Comparison of ENCODE assay signal across 22 mouse cellular contexts in genomic region chr3:79488025-79488424, GRCm38 (mm10).
DNase-seq lines count a peak whose midpoint lies in the region; ATAC-seq and TF ChIP-seq lines count a peak whose summit lies in the region.
"Had no signal": no experiment of that assay in that cellular context is flagged by ENCODE, and none has a peak within 500 bp of the region (broad histone marks: within the 10 kb centered on the region; RNA-seq: fewer than 3 reads in every experiment).

No protein-coding gene starts in this region.

- H3K36me3 ChIP-seq in intestine, embryonic 16.5 days (ENCODE audit: control insufficient read depth, insufficient read depth, low read length): peaks cover 3% of the 10 kb centered on the region; the same call in 1 of the 2 replicates
- peaks cover 16% of the 10 kb centered on the region for H3K36me3 ChIP-seq in liver, embryonic 11.5 days (ENCODE audit: control insufficient read depth, insufficient read depth, low read length)
- peaks cover 52% of the 10 kb centered on the region for H3K36me3 ChIP-seq in liver, postnatal 0 days (replicated peaks; ENCODE audit: insufficient read depth, low read length)

- no peaks in the 10 kb centered on the region for H3K9me3 ChIP-seq in intestine, embryonic 16.5 days (ENCODE audit: control insufficient read depth, low read length)
- no peaks in the 10 kb centered on the region for H3K9me3 ChIP-seq in liver, embryonic 11.5 days (ENCODE audit: control insufficient read depth, low read length)
- H3K9me3 ChIP-seq in liver, postnatal 0 days (ENCODE audit: low read length): no peaks in the 10 kb centered on the region

- no peak overlapping the region for H3K4me2 ChIP-seq in intestine, embryonic 16.5 days (ENCODE audit: low read depth, low read length)
- no peak overlapping the region for H3K4me2 ChIP-seq in liver, embryonic 11.5 days
- H3K4me2 ChIP-seq in liver, postnatal 0 days (ENCODE audit: low read depth, low read length): no peak overlapping the region
- H3K4me2 ChIP-seq: forebrain, embryonic 13.5 days; heart, embryonic 11.5 days; hindbrain, embryonic 13.5 days had no signal

- TF ChIP-seq EP300 in liver, postnatal 0 days (IDR thresholded peaks at IDR 0.05; ENCODE audit: low read depth): no peak

- DNase-seq in Patski (ENCODE audit: low read depth, low spot score) (no peak), ZHBTc4 (ENCODE audit: low read depth, low spot score) (peak; percentile 53)
- DNase-seq in liver, embryonic 11.5 days (ENCODE audit: low spot score): no peak
- no peak for DNase-seq in liver, postnatal 0 days
- DNase-seq in adrenal gland, adult 2 months: no peak
- DNase-seq: adrenal gland, postnatal 10 days; adrenal gland, postnatal 36 days; cerebellum, adult 18-20 months; cerebellum, adult 9-10 months; cerebellum, postnatal 14 days; gastrocnemius, postnatal 10 days; gastrocnemius, postnatal 36 days had no signal

- no peak overlapping the region for H3K4me3 ChIP-seq in intestine, embryonic 16.5 days (ENCODE audit: low read length)
- no peak overlapping the region for H3K4me3 ChIP-seq in liver, embryonic 11.5 days (ENCODE audit: low read depth, low read length)
- no peak overlapping the region for H3K4me3 ChIP-seq in liver, postnatal 0 days (ENCODE audit: low read depth, low read length)
- H3K4me3 ChIP-seq: forebrain, embryonic 10.5 days; forebrain, embryonic 13.5 days; hindbrain, embryonic 10.5 days; hindbrain, embryonic 13.5 days had no signal

- no peak for TF ChIP-seq CTCF in Patski (IDR thresholded peaks at IDR 0.05)
- no peak for TF ChIP-seq CTCF in liver, postnatal 0 days (IDR thresholded peaks at IDR 0.05; ENCODE audit: low read depth)

- no peaks in the 10 kb centered on the region for H3K27me3 ChIP-seq in Patski
- no peaks in the 10 kb centered on the region for H3K27me3 ChIP-seq in intestine, embryonic 16.5 days (replicated peaks; ENCODE audit: control insufficient read depth, insufficient read depth, low read length)
- no peaks in the 10 kb centered on the region for H3K27me3 ChIP-seq in liver, embryonic 11.5 days (replicated peaks; ENCODE audit: control insufficient read depth, insufficient read depth, low read length)
- H3K27me3 ChIP-seq in liver, postnatal 0 days (ENCODE audit: insufficient read depth, low read length): no peaks in the 10 kb centered on the region
- H3K27me3 ChIP-seq: forebrain, embryonic 13.5 days; hindbrain, embryonic 13.5 days had no signal

- ATAC-seq in Patski: peak; percentile 31
- ATAC-seq in intestine, embryonic 16.5 days: peak; percentile 70
- no peak for ATAC-seq in liver, embryonic 11.5 days (replicated peaks; ENCODE audit: low FRiP score)
- ATAC-seq in liver, postnatal 0 days: no peak
- ATAC-seq: activated CD4-positive, CD25-positive, alpha-beta regulatory T cell, adult 4 months; CD4-positive, CD25-positive, alpha-beta regulatory T cell, adult 4 months; forebrain, embryonic 13.5 days; forebrain, embryonic 16.5 days; hindbrain, embryonic 16.5 days had no signal

- no peaks in the 10 kb centered on the region for H3K4me1 ChIP-seq in intestine, embryonic 16.5 days (ENCODE audit: control insufficient read depth, insufficient read depth, low read length)
- H3K4me1 ChIP-seq in liver, embryonic 11.5 days (replicated peaks; ENCODE audit: control insufficient read depth, insufficient read depth, low read length): no peaks in the 10 kb centered on the region
- H3K4me1 ChIP-seq in liver, postnatal 0 days (ENCODE audit: insufficient read depth): no peaks in the 10 kb centered on the region
- H3K4me1 ChIP-seq: forebrain, embryonic 10.5 days; forebrain, embryonic 13.5 days; hindbrain, embryonic 10.5 days; hindbrain, embryonic 13.5 days had no signal

- WGBS in intestine, embryonic 16.5 days: 86% methylated on average over 7 of the region's 7 CpGs
- WGBS in liver, embryonic 11.5 days: 91% methylated on average over 7 of the region's 7 CpGs
- WGBS in liver, postnatal 0 days (ENCODE audit: insufficient replicate concordance): 90% methylated on average over 7 of the region's 7 CpGs

- in situ Hi-C loops in Patski (cut with MboI; ENCODE audit: low pct_unique_long_range_greater_than_20kb): loop anchor here (25.0 kb wide), 1 partner anchor 324 kb away; no protein-coding TSS in a partner anchor

- CTCF ChIA-PET in Patski (lab: Charles Lee): interaction anchor here (1.1 to 2.4 kb wide), 2 partner anchors 10 to 286 kb away, joined by 3 to 6 read pairs; no protein-coding TSS in a partner anchor

- no peak overlapping the region for H3K27ac ChIP-seq in intestine, embryonic 16.5 days (ENCODE audit: low read length)
- no peak overlapping the region for H3K27ac ChIP-seq in liver, embryonic 11.5 days (ENCODE audit: low read depth, low read length)
- no peak overlapping the region for H3K27ac ChIP-seq in liver, postnatal 0 days (ENCODE audit: low read depth)
- H3K27ac ChIP-seq: forebrain, embryonic 10.5 days; forebrain, embryonic 13.5 days; hindbrain, embryonic 10.5 days; hindbrain, embryonic 13.5 days had no signal

- POLR2A ChIA-PET in Patski (lab: Charles Lee): no interaction called here

- no peak overlapping the region for H3K9ac ChIP-seq in intestine, embryonic 16.5 days (ENCODE audit: low read depth, low read length)
- H3K9ac ChIP-seq in liver, embryonic 11.5 days (ENCODE audit: low read depth, low read length): no peak overlapping the region
- H3K9ac ChIP-seq in liver, postnatal 0 days (replicated peaks): no peak overlapping the region
- H3K9ac ChIP-seq: forebrain, embryonic 13.5 days; hindbrain, embryonic 13.5 days had no signal

Comparison
In these comparisons a context has a peak if more than half of its experiments do, and no peak if none do; other contexts are left out.
1. ATAC-seq: peak in Patski (single experiment) and intestine, embryonic 16.5 days (single experiment); none in liver, embryonic 11.5 days (single experiment) and liver, postnatal 0 days (single experiment).